Mouse (Mus musculus) kidney, embryonic 14.5 days (tissue): Measurements from ENCODE around the gene Serbp1. TPM values are rescaled to one million over a fixed set of nuclear protein-coding genes. Genes with fewer than 3 reads are reported as not detected.
A peak's percentile ranks its signal among the peaks of the same experiment; 100 is the strongest.

Experiments used
- ATAC-seq: fragments of 200-750 bp; cut with Nextera tagmentation; 2 replicates; pipeline ENCODE4 v1.8.0; 2017; ENCODE audit warnings: moderate number of reproducible peaks, mild to moderate bottlenecking, moderate TSS enrichment, moderate library complexity; ENCODE audit not compliant: low FRiP score, low TSS enrichment
- H3K27ac ChIP-seq: fragments of 300-500 bp; sonication (generic); 2 replicates; pipeline ENCODE4 v1.5.1; 2014; ENCODE audit warnings: low read depth, mild to moderate bottlenecking, low read length, moderate library complexity, mixed read lengths
- H3K27me3 ChIP-seq: fragments of 300-500 bp; sonication (generic); 2 replicates; pipeline ENCODE4 v1.6.1; 2014; ENCODE audit warnings: mild to moderate bottlenecking, low read length; ENCODE audit not compliant: control insufficient read depth, insufficient read depth
- H3K36me3 ChIP-seq: fragments of 300-500 bp; sonication (generic); 2 replicates; pipeline ENCODE4 v1.6.1; 2014; ENCODE audit warnings: low read length, mixed read lengths; ENCODE audit not compliant: control insufficient read depth, insufficient read depth
- H3K4me1 ChIP-seq: fragments of 300-500 bp; sonication (generic); 2 replicates; pipeline ENCODE4 v1.6.1; 2014; ENCODE audit warnings: low read length, mixed read lengths; ENCODE audit not compliant: control insufficient read depth, insufficient read depth
- H3K4me2 ChIP-seq: fragments of 300-500 bp; sonication (generic); replicated peaks from 2 replicates; pipeline ENCODE4 v1.6.1; 2014; ENCODE audit warnings: low read depth, mild to moderate bottlenecking, low read length
- H3K4me3 ChIP-seq: fragments of 300-500 bp; sonication (generic); 2 replicates; pipeline ENCODE4 v1.5.1; 2014; ENCODE audit warnings: mild to moderate bottlenecking, low read length
- H3K9ac ChIP-seq: fragments of 300-500 bp; sonication (generic); 2 replicates; pipeline ENCODE4 v1.6.1; 2014; ENCODE audit warnings: low read depth, mild to moderate bottlenecking, low read length, moderate library complexity
- H3K9me3 ChIP-seq: fragments of 300-500 bp; sonication (generic); 2 replicates; pipeline ENCODE4 v1.6.1; 2016; ENCODE audit warnings: low read length; ENCODE audit not compliant: control insufficient read depth
- WGBS: fragments of 180-500 bp; shearing (Covaris S2); extraction: QIAGEN DNeasy Blood & Tissue Kit; methylation state at CpG from one replicate; pipeline ENCODE4 v1.1.7; 2014; 5-methylcytosine and 5-hydroxymethylcytosine counted together
- polyA plus RNA-seq: library from polyadenylated mRNA; unstranded; fragments of >200 nt; fragmentation: Nextera tagmentation; extraction: Ambion mirVana; gene quantifications from 2 replicates; pipeline ENCODE4 v1.2.1, GENCODE M21; 2014

Serbp1 gene
- polyA plus RNA-seq: 546 and 649 TPM in 2 replicates

DNA sequence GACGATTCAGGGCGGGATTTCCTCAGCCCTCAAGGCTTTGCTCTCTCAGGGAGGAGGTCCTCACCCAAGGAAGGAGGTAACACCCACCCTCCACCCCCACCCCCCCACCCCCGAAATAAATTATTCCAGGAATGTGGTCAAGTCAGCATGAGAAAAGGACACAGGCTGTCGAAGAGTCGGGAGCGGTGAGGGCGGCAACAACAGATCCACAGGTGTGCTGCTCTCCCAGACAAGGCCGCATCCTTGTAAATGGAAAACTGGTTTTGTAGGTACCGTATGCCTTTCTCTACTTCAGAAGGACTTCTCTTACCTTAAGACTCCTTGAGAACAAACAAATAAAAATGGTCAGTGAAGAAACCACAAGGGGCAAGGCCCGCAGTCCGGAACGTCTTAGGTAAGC lies at the start of gene Serbp1:
Serbp1 (plus strand) TSS at position 200 of the 400 bp plus-strand sequence.
- no peak within 1 kb of the TSS for H3K4me2 ChIP-seq
- no peak within 1 kb of the TSS for H3K27ac ChIP-seq
- ATAC-seq: no peak

DNA sequence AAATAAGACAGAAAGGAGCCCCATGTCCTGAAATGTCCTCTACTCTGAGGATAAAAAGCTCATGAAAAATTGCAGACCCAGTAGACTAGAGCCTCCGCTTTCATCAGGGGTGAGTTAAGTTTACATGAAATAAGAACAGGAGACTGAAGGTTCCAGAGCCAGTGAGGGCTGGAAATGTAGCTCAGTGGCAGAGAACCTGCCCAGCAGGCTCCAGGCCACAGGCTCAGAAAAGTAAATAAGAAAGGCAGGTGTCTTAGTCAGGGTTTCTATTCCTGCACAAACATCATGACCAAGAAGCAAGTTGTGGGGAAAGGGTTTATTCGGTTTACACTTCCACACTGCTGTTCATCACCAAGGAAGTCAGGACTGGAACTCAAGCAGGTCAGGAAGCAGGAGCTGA lies 44.4 kb upstream of the Serbp1 start:
- Histone ChIP-seq H3K27ac (no peak overlapping the region), H3K4me3 (no peak overlapping the region), H3K9me3 (no peaks in the 10 kb centered on the region), H3K27me3 (no peaks in the 10 kb centered on the region), H3K4me1 (peaks cover 11% of the 10 kb centered on the region), H3K36me3 (no peaks in the 10 kb centered on the region), H3K4me2 (no peak overlapping the region), H3K9ac (no peak overlapping the region)
- ATAC-seq: no peak
- WGBS: 80% methylated on average over 2 of the region's 2 CpGs

More for the DNA sequence above, at the start of gene Serbp1:
- Histone ChIP-seq H3K9ac (no peak within 1 kb of the TSS), H3K36me3 (no peaks in the 10 kb centered on the region), H3K4me3 (no peak within 1 kb of the TSS), H3K9me3 (no peaks in the 10 kb centered on the region), H3K4me1 (no peaks in the 10 kb centered on the region), H3K27me3 (no peaks in the 10 kb centered on the region)
- 30% methylated on average over 12 of the region's 12 CpGs for WGBS

DNA sequence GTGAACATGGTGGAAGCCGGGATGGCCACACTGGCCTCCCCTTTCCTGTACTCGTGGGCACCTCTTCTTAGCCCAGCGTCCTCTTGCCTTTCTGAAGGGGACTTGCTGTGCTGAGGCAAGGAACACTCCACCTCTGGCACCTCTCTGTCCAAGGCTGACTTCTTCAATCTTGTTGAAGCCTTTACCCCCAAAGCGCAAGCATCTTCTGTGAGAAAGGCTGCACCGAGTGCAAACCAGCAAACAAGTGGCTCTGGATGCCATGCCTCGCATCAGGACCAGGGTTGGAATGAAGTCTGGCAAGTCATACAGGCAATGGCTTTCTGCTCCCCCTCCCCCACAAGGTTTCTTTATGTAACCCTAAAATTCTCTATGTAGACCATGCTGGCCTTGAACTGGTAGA lies 43.4 kb upstream of the Serbp1 start:
- ATAC-seq: 0 out of 2 replicates have a peak, but pooled peaks have one; percentile 7
- no peak overlapping the region for H3K4me2 ChIP-seq
- 84% methylated on average over 6 of the region's 6 CpGs for WGBS

DNA sequence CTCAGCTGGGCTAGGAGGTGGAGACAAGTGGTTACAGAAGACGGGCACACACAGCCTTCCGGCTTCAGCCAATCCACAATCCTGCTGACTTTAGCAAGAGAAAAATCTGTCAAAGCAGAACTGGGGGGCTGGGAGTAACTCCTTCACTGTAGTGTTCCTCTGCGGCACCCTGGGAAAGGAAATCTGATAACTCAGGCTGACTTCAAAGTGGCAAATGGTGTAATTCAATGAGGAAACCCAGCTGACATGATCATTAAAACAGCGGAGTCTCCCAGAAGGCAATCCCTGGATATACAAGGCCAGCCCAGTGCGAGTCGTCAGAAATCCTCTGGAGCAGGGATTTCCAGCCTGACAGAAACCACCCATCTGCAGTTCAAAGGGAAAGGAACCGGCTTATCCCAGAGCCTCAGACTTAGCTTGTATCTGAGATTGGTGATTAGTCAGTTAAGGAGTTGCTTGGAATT lies 42.8 kb upstream of the Serbp1 start:
- no peaks in the 10 kb centered on the region for H3K36me3 ChIP-seq
- WGBS: under 1% methylated on average over 7 of the region's 7 CpGs
- no peak overlapping the region for H3K9ac ChIP-seq
- peaks cover 11% of the 10 kb centered on the region for H3K4me1 ChIP-seq
- no peak overlapping the region; the same call in 1 of the 2 replicates for H3K4me2 ChIP-seq
- no peak overlapping the region for H3K4me3 ChIP-seq
- no peak overlapping the region for H3K27ac ChIP-seq
- no peaks in the 10 kb centered on the region for H3K9me3 ChIP-seq
- H3K27me3 ChIP-seq: no peaks in the 10 kb centered on the region
- peak; percentile 83 for ATAC-seq

More for the DNA sequence above, 43.4 kb upstream of the Serbp1 start:
- no peak overlapping the region for H3K9ac ChIP-seq
- H3K27me3 ChIP-seq: no peaks in the 10 kb centered on the region
- no peak overlapping the region for H3K4me3 ChIP-seq
- no peaks in the 10 kb centered on the region for H3K9me3 ChIP-seq
- peaks cover 11% of the 10 kb centered on the region for H3K4me1 ChIP-seq
- no peaks in the 10 kb centered on the region for H3K36me3 ChIP-seq
- no peak overlapping the region for H3K27ac ChIP-seq

DNA sequence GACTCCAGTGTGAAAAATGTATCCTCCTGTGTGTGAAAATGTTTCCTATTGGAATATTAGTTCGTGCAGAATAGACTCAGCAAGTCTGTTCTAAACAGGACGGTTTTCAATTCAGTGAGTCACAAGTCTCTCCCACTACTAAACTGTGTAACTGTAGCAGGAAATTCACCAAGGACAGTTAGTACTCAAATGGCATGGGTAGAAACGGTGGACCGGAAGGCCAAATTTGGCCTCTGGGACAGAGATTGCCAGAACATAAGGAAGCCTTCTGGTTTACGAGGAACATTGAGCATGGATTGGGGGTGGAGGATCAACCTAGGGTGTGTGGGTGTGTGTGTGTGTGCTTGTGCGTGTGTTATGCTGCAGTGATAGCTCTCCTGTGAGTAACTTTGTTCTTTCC lies 41.2 kb upstream of the Serbp1 start:
- Histone ChIP-seq H3K27ac (no peak overlapping the region), H3K9ac (no peak overlapping the region), H3K9me3 (no peaks in the 10 kb centered on the region), H3K4me3 (no peak overlapping the region), H3K4me1 (peaks cover 11% of the 10 kb centered on the region), H3K27me3 (no peaks in the 10 kb centered on the region), H3K4me2 (no peak overlapping the region), H3K36me3 (no peaks in the 10 kb centered on the region)
- no peak for ATAC-seq
- WGBS: 83% methylated on average over 6 of the region's 6 CpGs

DNA sequence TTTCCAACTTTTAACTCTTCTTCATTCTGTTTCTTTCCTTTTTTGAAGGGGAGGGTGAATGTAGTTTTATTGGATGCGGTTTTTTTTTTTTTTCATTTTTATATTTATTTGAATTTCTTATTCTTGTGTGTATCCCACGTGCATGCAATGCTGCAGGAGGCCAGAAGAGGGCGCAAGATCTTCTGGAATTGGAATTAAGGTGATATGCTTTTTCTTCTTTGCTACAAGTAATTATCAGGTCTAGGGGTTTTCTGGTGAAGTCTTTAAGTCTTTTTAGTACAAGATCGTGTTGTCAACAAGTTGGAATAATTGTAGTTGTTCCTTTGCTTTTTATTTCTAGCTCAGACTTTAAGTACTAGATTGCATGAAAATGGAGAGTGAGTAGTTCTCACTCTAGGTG lies 39.9 kb upstream of the Serbp1 start:
- Histone ChIP-seq H3K27ac (no peak overlapping the region), H3K4me2 (no peak overlapping the region), H3K9me3 (no peaks in the 10 kb centered on the region), H3K36me3 (no peaks in the 10 kb centered on the region), H3K4me1 (peaks cover 11% of the 10 kb centered on the region), H3K4me3 (no peak overlapping the region), H3K27me3 (no peaks in the 10 kb centered on the region), H3K9ac (no peak overlapping the region)
- ATAC-seq: no peak
- WGBS: 28% methylated on average over 4 of the region's 4 CpGs

DNA sequence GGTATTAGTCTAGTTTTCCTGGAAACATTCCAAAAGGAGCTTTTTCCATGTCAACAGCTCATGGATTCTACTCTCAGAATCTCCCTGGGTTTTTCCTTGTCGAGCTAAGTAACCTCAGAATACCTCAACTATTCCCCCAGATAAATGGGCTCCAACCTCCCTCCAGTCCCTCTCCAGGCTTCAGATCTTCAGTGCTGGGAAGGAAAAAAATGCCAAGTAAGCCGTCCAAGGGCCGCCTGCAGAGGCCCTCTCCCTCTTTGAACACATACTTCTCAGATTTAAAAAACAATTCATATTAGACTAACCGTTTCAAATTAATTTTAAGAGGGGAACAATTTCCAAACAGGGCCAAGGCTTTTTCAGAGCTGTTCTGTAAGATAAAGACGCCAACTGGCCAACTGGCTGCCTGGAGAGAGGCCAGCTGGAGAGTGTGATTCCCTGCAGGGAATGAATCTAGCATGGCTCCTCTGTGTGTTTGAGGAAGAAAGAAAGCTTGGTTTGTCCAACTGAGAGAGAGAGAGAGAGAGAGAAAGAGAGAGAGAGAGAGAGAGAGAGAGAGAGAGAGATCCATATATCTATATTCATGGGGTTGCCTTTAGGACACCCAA lies 37.2 kb upstream of the Serbp1 start:
- H3K27me3 ChIP-seq: no peaks in the 10 kb centered on the region
- H3K9me3 ChIP-seq: no peaks in the 10 kb centered on the region
- no peak overlapping the region for H3K9ac ChIP-seq
- ATAC-seq: no peak
- H3K36me3 ChIP-seq: no peaks in the 10 kb centered on the region
- 60% methylated on average over 5 of the region's 5 CpGs for WGBS
- no peaks in the 10 kb centered on the region for H3K4me1 ChIP-seq
- H3K4me2 ChIP-seq: no peak overlapping the region
- H3K27ac ChIP-seq: no peak overlapping the region
- H3K4me3 ChIP-seq: no peak overlapping the region

DNA sequence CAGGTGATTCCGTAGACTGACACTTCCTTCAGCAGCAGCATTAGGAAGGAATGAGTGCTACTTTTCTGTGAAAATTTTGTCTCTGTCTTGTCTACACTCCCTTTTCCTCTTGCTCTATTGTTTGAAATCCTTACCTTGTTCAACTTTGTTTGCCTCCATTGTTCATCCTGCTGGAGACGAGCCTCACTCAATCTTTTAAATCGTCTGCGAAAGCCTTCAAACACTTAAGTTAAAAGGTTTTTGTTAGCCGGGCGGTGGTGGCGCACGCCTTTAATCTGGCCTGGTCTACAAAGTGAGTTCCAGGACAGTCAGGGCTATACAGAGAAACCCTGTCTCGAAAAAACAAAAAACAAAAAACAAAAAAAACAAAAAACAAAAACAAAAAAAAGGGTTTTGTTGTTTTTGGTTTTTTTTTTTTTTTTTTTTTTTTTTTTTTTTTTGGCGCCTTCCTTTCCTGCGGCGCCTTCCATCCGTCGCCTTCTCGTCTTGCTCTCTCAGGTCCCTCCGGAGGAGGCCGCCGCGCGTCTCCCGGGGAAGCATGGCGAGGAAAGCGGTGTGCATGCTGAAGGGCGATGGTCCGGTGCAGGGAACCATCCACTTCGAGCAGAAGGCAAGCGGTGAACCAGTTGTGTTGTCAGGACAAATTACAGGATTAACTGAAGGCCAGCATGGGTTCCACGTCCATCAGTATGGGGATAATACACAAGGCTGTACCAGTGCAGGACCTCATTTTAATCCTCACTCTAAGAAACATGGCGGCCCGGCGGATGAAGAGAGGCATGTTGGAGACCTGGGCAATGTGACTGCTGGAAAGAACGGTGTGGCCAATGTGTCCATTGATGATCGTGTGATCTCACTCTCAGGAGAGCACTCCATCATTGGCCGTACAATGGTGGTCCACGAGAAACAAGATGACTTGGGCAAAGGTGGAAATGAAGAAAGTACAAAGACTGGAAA lies 32.6 kb upstream of the Serbp1 start:
- H3K27ac ChIP-seq: no peak overlapping the region
- no peak overlapping the region for H3K9ac ChIP-seq
- 82% methylated on average over 35 of the region's 35 CpGs for WGBS
- no peaks in the 10 kb centered on the region for H3K9me3 ChIP-seq
- no peak overlapping the region for H3K4me2 ChIP-seq
- no peaks in the 10 kb centered on the region for H3K36me3 ChIP-seq
- no peaks in the 10 kb centered on the region for H3K4me1 ChIP-seq
- H3K4me3 ChIP-seq: no peak overlapping the region
- no peak for ATAC-seq
- no peaks in the 10 kb centered on the region for H3K27me3 ChIP-seq

DNA sequence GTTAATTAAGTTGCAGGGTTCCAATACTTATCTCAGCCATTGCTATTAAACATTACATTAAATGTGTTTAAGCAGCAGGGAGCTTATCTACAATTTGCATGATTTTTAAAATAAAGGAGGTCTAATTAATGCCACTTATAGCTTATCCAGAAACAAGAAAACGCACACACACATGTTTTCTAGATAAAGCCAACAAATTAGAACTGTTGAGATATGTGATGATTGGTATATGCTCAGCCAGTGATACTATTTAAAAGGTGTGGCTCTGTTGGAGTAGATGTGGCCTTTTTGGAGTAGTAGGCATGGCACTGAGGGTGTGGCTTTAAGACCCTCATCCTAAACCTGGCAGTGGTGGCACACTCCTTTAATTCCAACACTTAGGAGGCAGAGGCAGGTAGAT lies 25.6 kb upstream of the Serbp1 start:
- Histone ChIP-seq H3K9me3 (no peaks in the 10 kb centered on the region), H3K27ac (no peak overlapping the region), H3K9ac (no peak overlapping the region), H3K4me1 (no peaks in the 10 kb centered on the region), H3K36me3 (no peaks in the 10 kb centered on the region), H3K27me3 (no peaks in the 10 kb centered on the region), H3K4me2 (no peak overlapping the region), H3K4me3 (no peak overlapping the region)
- ATAC-seq: no peak
- 91% methylated on average over 1 of the region's 1 CpGs for WGBS
